Mouse (Mus musculus) cerebellum, adult 2 months (tissue): ENCODE measurements around the gene Stambpl1.

Experiments
- CTCF ChIP-seq: fragments of 200-500 bp; IDR thresholded peaks from 2 replicates; pipeline ENCODE4 v1.5.1; 2011; ENCODE audit warnings: low read depth, mild to moderate bottlenecking, control low read depth, low read length, moderate library complexity, borderline replicate concordance; ENCODE audit not compliant: insufficient read depth
- POLR2A ChIP-seq: fragments of 200-500 bp; IDR thresholded peaks from 2 replicates; pipeline ENCODE4 v1.6.1; 2011; ENCODE audit warnings: low read length, control low read depth, borderline replicate concordance; ENCODE audit not compliant: insufficient read depth

DNA sequence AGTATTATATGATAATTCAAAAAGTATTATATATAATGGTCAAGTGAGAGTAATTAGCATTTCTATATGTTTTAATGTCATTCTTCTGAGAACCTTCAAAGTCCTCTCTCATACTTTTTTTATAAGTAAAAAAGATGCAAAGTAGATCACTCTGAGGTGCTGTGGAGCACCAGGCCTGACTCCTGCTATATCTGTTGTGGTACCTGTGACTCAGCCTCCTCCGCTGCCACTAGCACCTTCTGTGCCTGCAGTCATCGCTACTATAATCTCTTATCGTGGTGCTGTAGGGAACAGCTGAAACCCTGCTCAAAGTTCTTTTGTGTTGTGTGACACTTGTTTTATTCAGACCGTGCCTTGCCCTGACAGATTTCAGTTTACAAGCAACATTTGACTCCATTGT is 25.6 kb upstream of the Stambpl1 start:
- TF ChIP-seq CTCF (no peak), POLR2A (no peak)
